Mouse (Mus musculus): ENCODE measurements at regions not wholly inside any gene's neighbourhood (a gene's known extent, or its start where the extent isn't known, plus 50 kb on each side); places are given as distances from the start of the nearest gene placed in this dataset.

GRCm38 (mm10) chr16:93515456-93515941 lies 88.4 kb downstream of the Setd4 start:
- H3K9ac ChIP-seq (ENCODE audit: low read depth, poor library complexity, severe bottlenecking), result no peak overlapping the region

GRCm38 (mm10) chr16:93513616-93514041 lies 90.2 kb downstream of the Setd4 start:
- TF ChIP-seq POLR2A (IDR thresholded peaks at IDR 0.05; ENCODE audit: insufficient read depth, low read length) (no peak), EP300 (IDR thresholded peaks at IDR 0.05; ENCODE audit: insufficient read depth, low read depth, low read length) (no peak), CTCF (IDR thresholded peaks at IDR 0.05; ENCODE audit: low read depth, low read length) (no peak)
- no peak overlapping the region for H3K27ac ChIP-seq (ENCODE audit: insufficient read depth, low read length)
- no peaks in the 10 kb centered on the region for H3K4me1 ChIP-seq (ENCODE audit: control insufficient read depth, insufficient read depth, low read length)
- H3K9ac ChIP-seq (ENCODE audit: low read depth, poor library complexity, severe bottlenecking), result no peak overlapping the region
- H3K27me3 ChIP-seq (ENCODE audit: control insufficient read depth, insufficient read depth, low read length, poor library complexity, severe bottlenecking), result no peaks in the 10 kb centered on the region; the same call in 1 of the 2 replicates
- no peaks in the 10 kb centered on the region for H3K36me3 ChIP-seq (ENCODE audit: control insufficient read depth, insufficient read depth, low read length, poor library complexity, severe bottlenecking)
- H3K9me3 ChIP-seq (replicated peaks; ENCODE audit: control insufficient read depth, insufficient read depth, low read length, poor library complexity, severe bottlenecking), result no peaks in the 10 kb centered on the region
- no peak overlapping the region for H3K4me3 ChIP-seq (ENCODE audit: low read depth, low read length)

More at GRCm38 (mm10) chr16:93515456-93515941, 88.4 kb downstream of the Setd4 start:
- Histone ChIP-seq H3K4me3 (ENCODE audit: low read depth, low read length) (no peak overlapping the region), H3K4me1 (ENCODE audit: control insufficient read depth, insufficient read depth, low read length) (no peaks in the 10 kb centered on the region), H3K27me3 (ENCODE audit: control insufficient read depth, insufficient read depth, low read length, poor library complexity, severe bottlenecking) (no peaks in the 10 kb centered on the region; the same call in 1 of the 2 replicates), H3K9me3 (replicated peaks; ENCODE audit: control insufficient read depth, insufficient read depth, low read length, poor library complexity, severe bottlenecking) (no peaks in the 10 kb centered on the region), H3K36me3 (ENCODE audit: control insufficient read depth, insufficient read depth, low read length, poor library complexity, severe bottlenecking) (no peaks in the 10 kb centered on the region), H3K27ac (ENCODE audit: insufficient read depth, low read length) (no peak overlapping the region)
- no peak for TF ChIP-seq EP300 (IDR thresholded peaks at IDR 0.05; ENCODE audit: insufficient read depth, low read depth, low read length)
- TF ChIP-seq CTCF (IDR thresholded peaks at IDR 0.05; ENCODE audit: low read depth, low read length), result no peak
- TF ChIP-seq POLR2A (IDR thresholded peaks at IDR 0.05; ENCODE audit: insufficient read depth, low read length), result no peak

- Histone ChIP-seq H3K4me3 (ENCODE audit: low read depth, low read length) (no peak overlapping the region), H3K9ac (ENCODE audit: low read depth, poor library complexity, severe bottlenecking) (no peak overlapping the region), H3K27me3 (ENCODE audit: control insufficient read depth, insufficient read depth, low read length, poor library complexity, severe bottlenecking) (no peaks in the 10 kb centered on the region), H3K9me3 (replicated peaks; ENCODE audit: control insufficient read depth, insufficient read depth, low read length, poor library complexity, severe bottlenecking) (no peaks in the 10 kb centered on the region), H3K36me3 (ENCODE audit: control insufficient read depth, insufficient read depth, low read length, poor library complexity, severe bottlenecking) (no peaks in the 10 kb centered on the region), H3K27ac (ENCODE audit: insufficient read depth, low read length) (no peak overlapping the region), H3K4me1 (ENCODE audit: control insufficient read depth, insufficient read depth, low read length) (no peaks in the 10 kb centered on the region)
- TF ChIP-seq CTCF (IDR thresholded peaks at IDR 0.05; ENCODE audit: low read depth, low read length), result no peak
- no peak for TF ChIP-seq EP300 (IDR thresholded peaks at IDR 0.05; ENCODE audit: insufficient read depth, low read depth, low read length)
- TF ChIP-seq POLR2A (IDR thresholded peaks at IDR 0.05; ENCODE audit: insufficient read depth, low read length), result no peak
Measured at GRCm38 (mm10) chr16:93511988-93512387, 91.9 kb downstream of the Setd4 start.

- H3K27ac ChIP-seq (ENCODE audit: insufficient read depth, low read length), result no peak overlapping the region
- no peaks in the 10 kb centered on the region for H3K27me3 ChIP-seq (ENCODE audit: control insufficient read depth, insufficient read depth, low read length, poor library complexity, severe bottlenecking)
- no peaks in the 10 kb centered on the region for H3K36me3 ChIP-seq (ENCODE audit: control insufficient read depth, insufficient read depth, low read length, poor library complexity, severe bottlenecking)
- 0 out of 2 replicates have a peak, but pooled peaks cover under 1% of the 10 kb centered on the region for H3K9me3 ChIP-seq (replicated peaks; ENCODE audit: control insufficient read depth, insufficient read depth, low read length, poor library complexity, severe bottlenecking)
- no peak overlapping the region for H3K9ac ChIP-seq (ENCODE audit: low read depth, poor library complexity, severe bottlenecking)
- TF ChIP-seq EP300 (IDR thresholded peaks at IDR 0.05; ENCODE audit: insufficient read depth, low read depth, low read length) (no peak), POLR2A (IDR thresholded peaks at IDR 0.05; ENCODE audit: insufficient read depth, low read length) (no peak), CTCF (IDR thresholded peaks at IDR 0.05; ENCODE audit: low read depth, low read length) (peak; percentile 52)
- H3K4me1 ChIP-seq (ENCODE audit: control insufficient read depth, insufficient read depth, low read length), result no peaks in the 10 kb centered on the region
- no peak overlapping the region for H3K4me3 ChIP-seq (ENCODE audit: low read depth, low read length)
Measured at GRCm38 (mm10) chr16:93511517-93511916, 92.3 kb downstream of the Setd4 start.

- H3K9ac ChIP-seq (ENCODE audit: low read depth, poor library complexity, severe bottlenecking), result no peak overlapping the region
Measured at GRCm38 (mm10) chr16:93498800-93499199, 105.1 kb downstream of the Setd4 start.

GRCm38 (mm10) chr16:93493337-93494002 lies 110.4 kb downstream of the Setd4 start:
- Histone ChIP-seq H3K36me3 (ENCODE audit: control insufficient read depth, insufficient read depth, low read length, poor library complexity, severe bottlenecking) (no peaks in the 10 kb centered on the region), H3K4me3 (ENCODE audit: low read depth, low read length) (no peak overlapping the region), H3K9ac (ENCODE audit: low read depth, poor library complexity, severe bottlenecking) (no peak overlapping the region), H3K27me3 (ENCODE audit: control insufficient read depth, insufficient read depth, low read length, poor library complexity, severe bottlenecking) (no peaks in the 10 kb centered on the region), H3K27ac (ENCODE audit: insufficient read depth, low read length) (no peak overlapping the region), H3K4me1 (ENCODE audit: control insufficient read depth, insufficient read depth, low read length) (no peaks in the 10 kb centered on the region), H3K9me3 (replicated peaks; ENCODE audit: control insufficient read depth, insufficient read depth, low read length, poor library complexity, severe bottlenecking) (no peaks in the 10 kb centered on the region)
- TF ChIP-seq CTCF (IDR thresholded peaks at IDR 0.05; ENCODE audit: low read depth, low read length) (no peak), POLR2A (IDR thresholded peaks at IDR 0.05; ENCODE audit: insufficient read depth, low read length) (no peak), EP300 (IDR thresholded peaks at IDR 0.05; ENCODE audit: insufficient read depth, low read depth, low read length) (no peak)

More at GRCm38 (mm10) chr16:93498800-93499199, 105.1 kb downstream of the Setd4 start:
- Histone ChIP-seq H3K4me1 (ENCODE audit: control insufficient read depth, insufficient read depth, low read length) (no peaks in the 10 kb centered on the region), H3K4me3 (ENCODE audit: low read depth, low read length) (no peak overlapping the region), H3K27me3 (ENCODE audit: control insufficient read depth, insufficient read depth, low read length, poor library complexity, severe bottlenecking) (no peaks in the 10 kb centered on the region), H3K36me3 (ENCODE audit: control insufficient read depth, insufficient read depth, low read length, poor library complexity, severe bottlenecking) (no peaks in the 10 kb centered on the region), H3K27ac (ENCODE audit: insufficient read depth, low read length) (no peak overlapping the region), H3K9me3 (replicated peaks; ENCODE audit: control insufficient read depth, insufficient read depth, low read length, poor library complexity, severe bottlenecking) (no peaks in the 10 kb centered on the region; the same call in 1 of the 2 replicates)
- TF ChIP-seq EP300 (IDR thresholded peaks at IDR 0.05; ENCODE audit: insufficient read depth, low read depth, low read length) (no peak), POLR2A (IDR thresholded peaks at IDR 0.05; ENCODE audit: insufficient read depth, low read length) (no peak), CTCF (IDR thresholded peaks at IDR 0.05; ENCODE audit: low read depth, low read length) (no peak)
